Mouse (Mus musculus): ENCODE data around the gene Map3k20.

DNA sequence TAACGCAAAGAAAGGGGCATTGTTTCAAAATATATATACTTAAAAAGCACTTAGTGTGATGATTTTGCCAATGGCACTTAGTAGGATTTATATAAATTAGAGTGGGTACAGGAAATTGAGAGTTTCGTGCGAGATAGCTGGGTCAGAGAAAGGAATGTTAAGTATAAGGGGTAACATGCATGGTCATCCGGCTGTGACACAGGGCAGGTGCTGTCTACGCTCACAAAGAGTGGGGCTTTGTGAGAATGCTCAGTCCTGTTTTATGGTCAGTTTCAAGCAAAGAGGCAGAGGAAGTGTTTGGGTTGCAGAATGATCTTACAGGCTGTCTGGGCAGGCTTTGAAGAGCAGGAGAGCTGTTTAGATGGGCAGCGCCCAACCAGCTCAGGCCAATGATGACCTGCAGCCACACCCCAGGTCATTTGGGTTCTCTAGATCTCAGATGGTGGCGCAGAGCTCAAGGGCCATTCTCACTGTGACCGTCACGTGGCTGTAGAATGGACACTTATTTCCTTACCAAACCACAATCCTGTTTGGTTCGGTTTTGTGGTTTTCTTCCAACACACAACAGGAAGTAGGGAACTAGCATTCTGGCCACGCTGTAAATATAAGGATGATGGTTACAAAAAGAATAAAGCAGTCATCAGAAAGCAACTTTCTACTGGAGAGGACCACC, 37.4 kb downstream of the Map3k20 start:
- TF ChIP-seq POLR2A (IDR thresholded peaks at IDR 0.05; ENCODE audit: borderline replicate concordance, extremely low read depth, low read depth, low read length) (no peak), CTCF (IDR thresholded peaks at IDR 0.05; ENCODE audit: insufficient read depth, low read length) (no peak)

Data from lung, adult 2 months (tissue).